Comparison of ENCODE assay signal across 10 mouse cellular contexts in the genomic region with DNA sequence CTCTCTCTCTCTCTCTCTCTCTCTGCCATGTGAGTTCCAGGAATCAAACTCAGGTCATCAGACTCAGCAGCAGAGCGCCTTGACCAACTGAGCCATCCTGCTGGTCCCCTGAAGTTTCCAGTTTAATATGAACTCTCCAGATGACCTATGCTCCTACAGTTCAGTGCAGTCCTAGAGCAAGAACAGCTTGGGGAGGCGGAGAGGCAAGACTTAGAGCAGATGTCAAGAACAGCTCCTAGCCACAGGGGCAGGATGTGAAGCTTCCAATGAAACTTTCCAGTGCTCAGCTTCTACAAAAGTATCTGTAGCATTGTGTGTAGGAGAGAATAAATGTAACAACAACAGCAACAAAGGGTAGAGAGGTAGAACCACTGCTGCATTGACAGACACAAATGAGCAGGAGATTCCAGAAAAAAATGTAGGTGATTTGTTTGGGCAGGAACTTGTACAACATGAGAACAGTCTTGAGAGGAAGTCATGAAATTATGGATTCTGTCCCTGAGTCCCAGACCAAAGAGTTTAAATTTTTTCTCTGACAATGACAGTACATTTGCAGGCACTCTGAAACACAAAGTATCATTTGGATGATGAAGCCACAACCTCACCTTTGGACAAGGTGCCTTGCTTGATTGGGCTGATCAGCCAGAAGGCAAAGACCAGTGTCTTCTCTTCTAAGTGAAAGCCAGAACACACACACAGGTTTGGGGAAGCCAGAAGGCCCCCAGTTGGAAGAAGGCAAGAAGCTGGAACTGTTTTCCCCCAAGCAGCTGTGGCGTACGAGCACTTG. TPM values are rescaled to one million over a fixed set of nuclear protein-coding genes. Genes with fewer than 3 reads are reported as not detected.
DNase-seq lines count a peak whose midpoint lies in the region; ATAC-seq and TF ChIP-seq lines count a peak whose summit lies in the region.
"Not testable (repeated sequence)": the region's sequence is repeated elsewhere in the genome, so short reads cannot be mapped to it uniquely, and the experiment has no call there.
"Had no signal": no experiment of that assay in that cellular context is flagged by ENCODE, and none has a peak within 500 bp of the region (broad histone marks: within the 10 kb centered on the region; RNA-seq: fewer than 3 reads in every experiment).

No protein-coding gene starts in this region.

- H3K4me3 ChIP-seq in hindbrain, embryonic 14.5 days (replicated peaks; ENCODE audit: low read length); kidney, postnatal 0 days (replicated peaks; ENCODE audit: low read depth, low read length); limb, embryonic 15.5 days; midbrain, postnatal 0 days (ENCODE audit: low read depth, low read length): not testable (repeated sequence)

- ATAC-seq in hindbrain, embryonic 14.5 days (ENCODE audit: low FRiP score): peak; percentile 61
- ATAC-seq in kidney, postnatal 0 days (replicated peaks; ENCODE audit: low FRiP score, low read depth): peak; percentile 46; the same call in 1 of the 2 replicates
- peak; percentile 9; the same call in 1 of the 2 replicates for ATAC-seq in limb, embryonic 15.5 days (ENCODE audit: insufficient number of reproducible peaks, low FRiP score, low TSS enrichment, low read depth)
- 0 out of 2 replicates have a peak, but pooled peaks have one; percentile 44 for ATAC-seq in midbrain, postnatal 0 days (ENCODE audit: low FRiP score)

- not testable (repeated sequence) for H3K4me1 ChIP-seq in hindbrain, embryonic 14.5 days (replicated peaks; ENCODE audit: control insufficient read depth, insufficient read depth, low read length); kidney, postnatal 0 days (replicated peaks; ENCODE audit: insufficient read depth, low read length); limb, embryonic 15.5 days; midbrain, postnatal 0 days (ENCODE audit: insufficient read depth, low read length)

- H3K9me3 ChIP-seq in hindbrain, embryonic 14.5 days (ENCODE audit: control insufficient read depth, low read length); kidney, postnatal 0 days (replicated peaks; ENCODE audit: low read length); limb, embryonic 15.5 days; midbrain, postnatal 0 days (ENCODE audit: low read length): not testable (repeated sequence)

- not testable (repeated sequence) for H3K27ac ChIP-seq in hindbrain, embryonic 14.5 days; kidney, postnatal 0 days; limb, embryonic 15.5 days; midbrain, postnatal 0 days (ENCODE audit: low read depth, low read length)

- H3K4me2 ChIP-seq in hindbrain, embryonic 14.5 days (replicated peaks); kidney, postnatal 0 days (ENCODE audit: low read length); limb, embryonic 15.5 days; midbrain, postnatal 0 days (ENCODE audit: low read depth, low read length, poor library complexity, severe bottlenecking): not testable (repeated sequence)

- no CpG with 5 or more reads among the region's 4 CpGs for WGBS in hindbrain, embryonic 14.5 days
- WGBS in kidney, postnatal 0 days: no CpG with 5 or more reads among the region's 4 CpGs
- WGBS in limb, embryonic 15.5 days: no CpG with 5 or more reads among the region's 4 CpGs
- WGBS in midbrain, postnatal 0 days: no CpG with 5 or more reads among the region's 4 CpGs

- H3K9ac ChIP-seq in hindbrain, embryonic 14.5 days; kidney, postnatal 0 days (ENCODE audit: low read depth, low read length); limb, embryonic 15.5 days; midbrain, postnatal 0 days (replicated peaks; ENCODE audit: low read length, poor library complexity, severe bottlenecking): not testable (repeated sequence)

- H3K36me3 ChIP-seq in hindbrain, embryonic 14.5 days (replicated peaks; ENCODE audit: control insufficient read depth, insufficient read depth); kidney, postnatal 0 days (ENCODE audit: insufficient read depth, low read length); limb, embryonic 15.5 days; midbrain, postnatal 0 days (ENCODE audit: insufficient read depth, low read length): not testable (repeated sequence)

- not testable (repeated sequence) for H3K27me3 ChIP-seq in hindbrain, embryonic 14.5 days (ENCODE audit: control insufficient read depth, insufficient read depth, low read length); kidney, postnatal 0 days (ENCODE audit: insufficient read depth, low read length); limb, embryonic 15.5 days; midbrain, postnatal 0 days (ENCODE audit: insufficient read depth, low read length)

- DNase-seq in cerebellum, adult 9-11 months: peak; percentile 22
- DNase-seq in gastrocnemius, postnatal 4 days (ENCODE audit: low spot score in 2 of 2): peak; percentile 17 to 29
- DNase-seq in hindbrain, embryonic 14.5 days (ENCODE audit: low spot score); kidney, postnatal 0 days (ENCODE audit: low spot score); midbrain, postnatal 0 days (ENCODE audit: low spot score): not testable (repeated sequence)
- peak; percentile 38 for DNase-seq in testis, postnatal 10 days (ENCODE audit: low spot score)

- not testable (repeated sequence) for TF ChIP-seq CTCF in kidney, postnatal 0 days (IDR thresholded peaks at IDR 0.05; ENCODE audit: low read depth); midbrain, postnatal 0 days (IDR thresholded peaks at IDR 0.05)

RNA-seq across cellular contexts. Expression of a gene that starts 16.8 kb away (rescaled TPM):
- under 1 TPM; 0.32 to 0.47 TPM for total RNA-seq in gastrocnemius, postnatal 4 days (2021)
- polyA plus RNA-seq in hindbrain, embryonic 14.5 days (2014; fragmentation: Nextera tagmentation; extraction: Ambion mirVana): 0.16 and 0.23 TPM in 2 replicates
- 0.10 TPM in 1 of 2 replicates, not detected in the other for polyA plus RNA-seq in kidney, postnatal 0 days (2015; fragmentation: Nextera tagmentation; extraction: Ambion mirVana)
- not detected in 2 replicates for polyA plus RNA-seq in limb, embryonic 15.5 days (2015; fragmentation: Nextera tagmentation; extraction: Ambion mirVana)
- 0.77 and 1.7 TPM in 2 replicates for total RNA-seq in midbrain, postnatal 0 days (2014; rRNA removed)
- polyA plus RNA-seq in midbrain, postnatal 0 days (2015; fragmentation: Nextera tagmentation; extraction: Ambion mirVana): 0.26 TPM in 1 of 2 replicates, not detected in the other
- polyA plus RNA-seq: forebrain, embryonic 10.5 days; heart, embryonic 15.5 days; liver, embryonic 16.5 days had no signal

Comparison
In these comparisons a context has a peak if more than half of its experiments do, and no peak if none do; other contexts are left out.
1. ATAC-seq: peak in every context shown above with its lines; median percentile 61 in hindbrain, embryonic 14.5 days; 46 in kidney, postnatal 0 days; 44 in midbrain, postnatal 0 days; 9 in limb, embryonic 15.5 days.